Mouse (Mus musculus) left cerebral cortex, adult 2 months (tissue): ENCODE data around the gene Slc27a4. TPM values are rescaled to one million over a fixed set of nuclear protein-coding genes. Genes with fewer than 3 reads are reported as not detected.

Experiments
- DNase-seq, 2 experiments: peaks; one replicate each; pipeline ENCODE4 v3.0.0; 2021 to 2022; ENCODE audit warnings: low spot score in 2 of 2, mixed read lengths in 1 of 2; ENCODE audit errors: extremely low spot score in 1 of 2
- H3K27ac ChIP-seq: fragments of 200-600 bp; 2 replicates; pipeline ENCODE4 v1.8.1; 2022
- H3K4me3 ChIP-seq: fragments of 200-600 bp; 2 replicates; pipeline ENCODE4 v1.8.1; 2022
- CTCF ChIP-seq: fragments of 200-600 bp; IDR thresholded peaks from 2 replicates; pipeline ENCODE4 v1.8.1; 2022; ENCODE audit warnings: antibody characterized with exemption, mild to moderate bottlenecking, moderate library complexity
- intact Hi-C: fragments of 180-260 bp; cut with DNase I; formaldehyde crosslinking; loops from one replicate; pipeline ENCODE4 v1.15.1; 2025
- microRNA-seq, 2 experiments: library from miRNA; unstranded; fragments of <30 nt; microRNA quantifications; one replicate each; pipeline ENCODE4 v1.2.0; 2021
- total RNA-seq, 2 experiments: library from RNA; stranded (reverse); gene quantifications; 2 replicates each; pipeline ENCODE4 v1.2.3; 2021

Slc27a4 gene
- total RNA-seq, 2 experiments from 2014 or later: 74.7 to 80.7 TPM

DNA sequence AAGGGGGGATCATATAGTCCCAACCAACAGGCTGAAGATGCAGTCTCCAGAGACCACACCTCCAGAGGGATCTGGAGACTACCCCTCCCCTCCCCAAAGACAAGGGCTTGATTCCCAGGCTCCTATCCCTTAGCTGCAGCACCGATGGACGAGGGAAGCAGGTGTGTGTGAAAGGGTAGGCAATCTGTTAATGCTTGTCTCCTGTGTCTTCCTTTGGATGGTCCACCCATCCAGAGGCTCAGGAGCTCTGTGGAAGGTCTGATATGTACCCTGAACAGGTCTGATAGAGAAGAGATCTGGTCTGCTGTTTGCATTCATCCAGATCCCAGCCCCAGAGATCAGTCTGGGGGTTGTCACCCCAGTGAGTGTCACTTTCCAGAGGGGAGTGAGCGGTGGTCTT, 44.5 kb downstream of the Slc27a4 start:
- DNase-seq: no peak
- intact Hi-C loops: no loop called here
- no peak overlapping the region for H3K4me3 ChIP-seq
- peak overlapping the region; percentile 7; the same call in 1 of the 2 replicates for H3K27ac ChIP-seq
- TF ChIP-seq CTCF: no peak

- no peak for TF ChIP-seq CTCF
- Histone ChIP-seq H3K27ac (peak overlapping the region; percentile 36; the same call in 1 of the 2 replicates), H3K4me3 (no peak overlapping the region)
- intact Hi-C loops: no loop called here
- DNase-seq: no peak
Observed at GRCm38 (mm10) chr2:29849041-29849440, 46.6 kb downstream of the Slc27a4 start.

DNA sequence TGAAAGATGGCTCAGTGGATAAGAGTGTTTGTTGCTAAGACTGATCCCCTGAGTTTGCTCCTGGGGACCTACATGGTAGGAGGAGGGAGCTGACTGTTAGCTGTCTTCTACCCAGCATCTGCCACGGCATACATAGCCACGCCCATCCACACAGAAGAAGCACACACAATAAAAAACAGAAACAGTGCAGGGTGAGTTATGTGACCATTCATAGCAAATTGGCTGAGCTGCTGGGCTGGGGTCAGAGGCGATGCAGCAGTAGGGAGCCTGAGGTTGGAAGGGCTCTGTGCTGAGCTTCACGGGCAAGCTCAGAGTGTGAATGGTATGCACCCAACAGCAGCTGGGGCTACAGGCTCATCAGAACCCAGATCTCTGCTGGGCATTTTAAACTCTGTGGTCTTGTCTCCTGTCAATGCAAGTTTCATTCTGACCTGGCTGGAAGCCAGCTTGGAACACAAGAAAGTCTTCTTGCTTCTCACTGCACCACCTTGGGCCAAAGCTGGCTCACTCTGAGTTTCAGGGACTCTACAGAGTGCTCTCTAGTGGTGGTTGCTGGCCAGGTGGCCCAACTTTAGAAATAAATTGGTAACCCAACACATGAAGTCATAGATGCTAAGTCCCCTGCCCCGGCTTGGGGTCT, 47.5 kb downstream of the Slc27a4 start:
- no peak; the same call in 1 of the 2 replicates for TF ChIP-seq CTCF
- no peak for DNase-seq
- H3K4me3 ChIP-seq: no peak overlapping the region
- intact Hi-C loops: no loop called here
- H3K27ac ChIP-seq: peak overlapping the region; percentile 36; the same call in 1 of the 2 replicates

GRCm38 (mm10) chr2:29852957-29853485, 50.6 kb downstream of the Slc27a4 start:
- no peak overlapping the region for H3K4me3 ChIP-seq
- DNase-seq: no peak
- no peak for TF ChIP-seq CTCF
- intact Hi-C loops: no loop called here
- no peak overlapping the region; the same call in 1 of the 2 replicates for H3K27ac ChIP-seq

- intact Hi-C loops: no loop called here
- TF ChIP-seq CTCF: no peak
- no peak for DNase-seq
- Histone ChIP-seq H3K4me3 (no peak overlapping the region), H3K27ac (peak overlapping the region; percentile 24; the same call in 1 of the 2 replicates)
Observed at GRCm38 (mm10) chr2:29853736-29854135, 51.3 kb downstream of the Slc27a4 start.

DNA sequence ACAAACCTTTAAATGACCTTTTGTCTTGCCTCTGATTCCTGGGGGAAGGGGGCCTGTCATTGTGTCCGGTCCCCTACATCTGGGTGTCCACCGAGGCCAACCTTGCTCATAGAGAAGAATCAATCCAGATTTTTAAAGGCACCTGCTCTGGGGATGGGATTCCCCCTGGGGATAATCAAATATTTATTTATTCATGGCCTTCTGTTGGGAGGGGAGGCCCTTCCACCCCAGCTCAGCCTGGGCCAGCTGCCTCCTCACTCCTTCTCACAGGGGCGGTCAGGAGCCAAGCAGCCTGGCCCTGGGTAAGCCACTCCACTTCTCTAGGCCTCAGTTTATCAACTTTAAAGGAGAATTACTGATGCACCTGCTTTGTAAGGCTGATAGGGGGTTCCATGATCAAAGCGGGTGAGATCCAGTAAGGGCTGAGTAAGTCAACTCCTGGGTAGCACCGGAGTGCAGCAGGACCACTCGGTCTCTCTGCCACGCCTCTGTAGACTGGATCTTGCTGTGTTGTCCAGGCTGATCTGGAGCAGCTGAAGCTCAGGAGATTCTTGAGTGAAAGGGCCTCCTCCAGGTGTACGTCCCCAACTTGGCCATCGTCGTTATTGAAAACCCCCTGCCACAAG, 53.3 kb downstream of the Slc27a4 start:
- DNase-seq: no peak
- Histone ChIP-seq H3K4me3 (no peak overlapping the region), H3K27ac (peak overlapping the region; percentile 20; the same call in 1 of the 2 replicates)
- intact Hi-C loops: no loop called here
- TF ChIP-seq CTCF: no peak

- intact Hi-C loops: no loop called here
- TF ChIP-seq CTCF: no peak
- DNase-seq: peak in 1 of 2 experiments; percentile 42
- Histone ChIP-seq H3K27ac (peak overlapping the region; percentile 74), H3K4me3 (no peak overlapping the region)
Observed at GRCm38 (mm10) chr2:29856451-29857260, 54.2 kb downstream of the Slc27a4 start.

DNA sequence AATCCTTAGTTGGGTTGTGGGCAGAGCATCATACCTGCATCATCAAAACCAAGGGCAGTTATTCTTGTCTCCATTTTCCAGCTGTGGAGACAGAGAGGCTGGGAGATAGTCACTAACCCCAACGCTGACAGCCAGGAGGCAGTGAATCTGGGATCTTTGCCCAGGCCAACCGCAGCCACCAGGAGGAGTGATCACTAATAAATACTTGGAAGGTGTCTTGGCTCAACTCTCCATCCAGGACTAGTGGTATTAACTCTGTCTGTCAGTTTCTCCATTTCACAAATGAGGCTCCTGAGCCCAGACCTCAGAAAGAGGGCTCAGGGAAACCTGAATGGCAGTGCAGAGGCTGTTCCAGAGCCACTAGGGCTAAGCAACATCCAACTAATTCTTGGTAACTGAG, 54.9 kb downstream of the Slc27a4 start:
- peak overlapping the region; percentile 74; the same call in 1 of the 2 replicates for H3K27ac ChIP-seq
- TF ChIP-seq CTCF: no peak; the same call in 1 of the 2 replicates
- intact Hi-C loops: no loop called here
- DNase-seq: no peak
- no peak overlapping the region for H3K4me3 ChIP-seq

DNA sequence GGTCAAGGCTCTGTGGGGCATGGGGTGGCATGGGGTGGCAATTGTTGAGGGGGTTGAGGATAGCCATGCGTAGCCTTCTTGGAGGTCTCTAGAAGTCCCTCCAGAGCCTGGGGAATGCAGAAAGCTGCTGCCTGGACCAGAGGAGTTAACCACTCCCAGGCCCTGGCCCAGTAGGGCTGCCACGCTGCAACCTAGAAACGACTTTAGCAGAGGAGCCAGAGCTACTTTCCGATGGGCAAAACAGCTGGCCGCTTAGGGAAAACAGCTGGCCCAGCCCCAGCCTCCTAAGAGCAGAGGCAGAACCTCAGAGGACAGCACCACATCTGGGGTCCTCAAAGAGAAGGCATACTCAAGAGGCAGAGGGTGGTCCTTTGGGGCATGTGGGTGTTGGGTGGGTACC, 55.5 kb downstream of the Slc27a4 start:
- Histone ChIP-seq H3K27ac (peak overlapping the region; percentile 74; the same call in 1 of the 2 replicates), H3K4me3 (no peak overlapping the region)
- no peak for DNase-seq
- no peak for TF ChIP-seq CTCF
- intact Hi-C loops: no loop called here

DNA sequence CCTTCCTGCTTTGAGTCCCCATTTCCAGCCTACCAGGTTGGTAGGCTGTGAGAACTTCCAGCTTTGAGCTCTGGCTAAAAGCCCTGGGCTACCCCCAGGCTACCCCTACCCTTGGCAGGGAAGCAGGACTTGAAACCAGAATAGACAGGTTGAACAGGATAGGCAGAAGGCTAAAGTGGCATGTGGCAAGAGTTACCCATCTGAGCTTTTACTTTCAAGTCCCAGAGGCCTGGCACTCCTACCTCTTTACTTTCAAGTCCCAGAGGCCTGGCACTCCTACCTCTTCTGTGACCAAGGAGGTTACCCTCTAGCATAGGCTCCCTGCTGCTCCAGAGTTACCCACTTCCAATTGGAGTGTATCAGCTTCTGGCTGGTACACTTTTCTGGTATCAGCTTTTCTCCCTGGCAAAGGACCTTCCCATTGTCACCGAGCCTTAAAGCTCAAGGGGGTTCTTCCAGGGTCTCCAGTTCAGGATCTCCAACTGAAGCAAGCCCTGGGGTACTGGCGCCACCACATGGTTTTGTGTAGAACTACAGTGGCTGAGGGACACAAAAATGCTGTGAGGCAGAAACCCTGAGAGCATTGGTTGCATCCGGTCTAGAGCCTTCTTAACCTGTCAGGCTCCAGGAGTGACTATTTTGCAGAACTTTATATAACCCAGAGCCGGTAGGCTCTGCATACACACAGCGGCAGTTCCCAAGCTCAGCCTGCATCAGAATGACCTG, 56.5 kb downstream of the Slc27a4 start:
- TF ChIP-seq CTCF: peak; percentile 83
- intact Hi-C loops: loop anchor here (1.0 kb wide), 1 partner anchor 42 kb away; no protein-coding TSS in a partner anchor
- Histone ChIP-seq H3K4me3 (no peak overlapping the region), H3K27ac (peak overlapping the region; percentile 25; the same call in 1 of the 2 replicates)
- DNase-seq: no peak

DNA sequence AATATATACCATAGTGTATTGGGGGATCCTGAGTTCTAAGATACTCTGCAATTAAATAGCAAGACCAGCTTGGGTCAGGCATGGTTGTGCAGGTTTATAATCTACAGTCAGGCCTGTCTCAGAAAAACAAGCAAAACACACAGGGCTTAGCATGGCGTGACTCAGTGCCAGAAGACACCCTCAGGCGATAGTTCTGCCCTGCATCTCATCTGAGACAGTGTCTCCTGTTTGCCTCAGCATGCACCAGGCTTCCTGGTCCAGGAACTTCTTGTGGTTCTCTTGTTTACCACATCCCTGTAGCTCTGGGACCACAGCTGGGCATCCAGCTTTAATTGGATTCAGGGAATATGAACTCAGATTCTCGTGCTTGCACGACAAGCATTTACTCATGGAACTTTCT, 62.7 kb downstream of the Slc27a4 start:
- no peak overlapping the region for H3K27ac ChIP-seq
- no peak for DNase-seq
- TF ChIP-seq CTCF: no peak
- intact Hi-C loops: no loop called here
- H3K4me3 ChIP-seq: no peak overlapping the region

Small RNA genes within 50 kb of the gene (microRNA-seq; reads per million reads assigned to microRNA genes)
- 0 reads per million in 2 experiments for gene Mir219a-2
- gene Mir219b: 0 reads per million in 2 experiments

Other genes starting within 250 kb of the Slc27a4 start
- gene Rapgef1, start 182.9 kb upstream of the Slc27a4 start, total RNA-seq: 100 to 1,000 TPM; 102 to 108 TPM
- 1 to 10 TPM; 1.7 to 2.0 TPM for gene Gm13420, start 50.9 kb upstream of the Slc27a4 start, total RNA-seq
- gene Gm13547, start 43.3 kb upstream of the Slc27a4 start, total RNA-seq: not detected
- gene Coq4, start 15.1 kb upstream of the Slc27a4 start, total RNA-seq: 10 to 100 TPM; 28.8 to 30.1 TPM
- gene Trub2, start 14.1 kb upstream of the Slc27a4 start, total RNA-seq: 10 to 100 TPM; 40.9 to 50.4 TPM
- gene Urm1, start 17.4 kb downstream of the Slc27a4 start, total RNA-seq: 10 to 100 TPM; 48.4 to 50.0 TPM
- gene Cercam, start 66.5 kb downstream of the Slc27a4 start, total RNA-seq: 1 to 10 TPM; 5.9 to 8.6 TPM
- gene Odf2, start 86.6 kb downstream of the Slc27a4 start, total RNA-seq: 100 to 1,000 TPM in 1 of 2 experiments, 10 to 100 TPM in 1; 97.9 to 101 TPM
- gene Gle1, start 132.8 kb downstream of the Slc27a4 start, total RNA-seq: 10 to 100 TPM; 46.5 to 48.1 TPM
- 100 to 1,000 TPM; 878 to 928 TPM for gene Sptan1, start 162.9 kb downstream of the Slc27a4 start, total RNA-seq
- 10 to 100 TPM; 40.7 to 41.0 TPM for gene Wdr34, start 246.2 kb downstream of the Slc27a4 start, total RNA-seq